Mouse (Mus musculus) C2C12 (cell line): ENCODE measurements around the gene Pth2.

Experiments used
- CEBPB ChIP-seq: IDR thresholded peaks from one replicate; pipeline ENCODE4 v1.6.1; 2011; ENCODE audit warnings: low read depth, mild to moderate bottlenecking, control low read depth, moderate library complexity
- CTCF ChIP-seq: IDR thresholded peaks from one replicate; pipeline ENCODE4 v1.5.1; 2011; ENCODE audit not compliant: control insufficient read depth, insufficient read depth, insufficient read length
- MAX ChIP-seq: IDR thresholded peaks from one replicate; pipeline ENCODE4 v1.6.1; 2011; ENCODE audit warnings: mild to moderate bottlenecking, control low read depth
- MYOD1 ChIP-seq: IDR thresholded peaks from one replicate; pipeline ENCODE4 v1.6.1; 2011; ENCODE audit warnings: low read depth; ENCODE audit not compliant: control insufficient read depth, insufficient read length
- MYOG ChIP-seq: IDR thresholded peaks from one replicate; pipeline ENCODE4 v1.6.1; 2011; ENCODE audit not compliant: control insufficient read depth, insufficient read length; ENCODE audit errors: extremely low read depth
- USF1 ChIP-seq: IDR thresholded peaks from one replicate; pipeline ENCODE4 v1.6.1; 2011; ENCODE audit warnings: low read depth, mild to moderate bottlenecking, control low read depth, moderate library complexity

GRCm38 (mm10) chr7:45157459-45157858 is 23.3 kb upstream of the Pth2 start:
- TF ChIP-seq MYOG (no peak), CTCF (no peak), MAX (no peak), USF1 (no peak), MYOD1 (no peak), CEBPB (no peak)
